Mouse (Mus musculus): ENCODE data around the gene Pgap1. TPM values are rescaled to one million over a fixed set of nuclear protein-coding genes. Genes with fewer than 3 reads are reported as not detected.

Pgap1 gene
- polyA plus RNA-seq, 1 experiment from 2014 or later = 34.1 TPM

DNA sequence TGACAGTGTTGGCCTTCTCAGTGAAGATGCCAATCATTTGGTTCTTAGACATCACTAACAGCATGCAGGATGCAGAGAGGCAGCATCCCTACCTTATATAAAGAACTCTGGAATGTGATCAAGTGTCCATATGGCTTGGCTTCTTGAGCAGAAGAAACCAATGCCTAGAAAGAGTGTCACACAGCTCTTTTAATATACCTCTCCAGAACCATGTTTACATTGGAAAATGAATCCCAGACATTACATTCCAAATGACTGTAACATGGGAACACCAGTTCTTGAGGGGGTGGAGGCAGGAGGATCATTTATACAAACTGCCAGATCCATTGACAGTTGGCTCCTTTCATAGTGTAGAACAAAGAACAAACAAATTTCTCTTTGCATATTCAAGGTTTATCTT lies 88.8 kb downstream of the Pgap1 start:
- no peak overlapping the region for H3K4me3 ChIP-seq (ENCODE audit: inconsistent target)
- H3K27ac ChIP-seq = no peak overlapping the region
- H3K79me2 ChIP-seq (ENCODE audit: inconsistent target) = no peaks in the 10 kb centered on the region
- no peaks in the 10 kb centered on the region for H3K36me3 ChIP-seq (ENCODE audit: inconsistent target)

DNA sequence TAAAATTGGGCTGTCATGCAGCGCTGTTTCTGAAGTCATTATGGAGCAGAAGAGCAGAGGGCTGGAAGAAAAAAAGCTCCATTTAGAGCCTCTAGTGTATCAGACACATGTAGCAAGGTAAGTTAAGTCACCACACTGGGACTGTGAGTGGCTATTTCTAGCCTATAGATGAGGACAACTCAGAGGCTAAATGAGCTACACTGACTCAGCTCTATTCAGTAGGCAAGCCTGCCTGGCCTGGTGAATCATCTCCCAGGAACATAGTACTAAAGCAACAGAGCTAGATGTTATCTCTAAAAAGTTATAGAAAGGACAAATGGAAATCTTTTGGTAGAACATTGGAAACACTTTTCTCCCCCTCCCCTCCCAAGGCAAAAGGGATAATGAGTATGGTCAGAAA lies 90.1 kb downstream of the Pgap1 start:
- WGBS (ENCODE audit: missing documents) = 100% methylated on average over 1 of the region's 1 CpGs
- no peaks in the 10 kb centered on the region for H3K79me2 ChIP-seq (ENCODE audit: inconsistent target)
- no peaks in the 10 kb centered on the region for H3K36me3 ChIP-seq (ENCODE audit: inconsistent target)
- no peak overlapping the region for H3K27ac ChIP-seq
- no peak overlapping the region for H3K4me3 ChIP-seq (ENCODE audit: inconsistent target)

DNA sequence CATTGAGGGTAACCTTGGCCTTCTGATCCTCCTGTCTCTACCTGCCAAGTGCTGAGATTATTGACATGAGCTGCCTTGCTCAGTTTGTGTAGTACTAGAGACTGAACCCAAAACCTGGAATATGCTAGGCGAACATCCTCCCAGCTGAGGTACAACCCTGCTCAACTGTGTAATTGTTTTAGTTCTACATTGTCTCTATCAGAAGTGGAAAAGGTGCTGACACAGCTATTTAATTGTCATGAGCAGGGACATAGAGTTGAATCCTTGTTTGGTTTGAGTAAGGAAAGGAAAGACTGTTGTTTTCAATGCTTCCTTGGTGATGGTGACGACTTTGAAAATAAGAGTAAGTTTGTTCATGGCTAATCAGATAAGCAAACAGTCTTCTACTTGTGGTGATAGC lies 105.4 kb downstream of the Pgap1 start:
- no peaks in the 10 kb centered on the region for H3K79me2 ChIP-seq (ENCODE audit: inconsistent target)
- no peak overlapping the region for H3K4me3 ChIP-seq (ENCODE audit: inconsistent target)
- WGBS (ENCODE audit: missing documents) = 100% methylated on average over 2 of the region's 2 CpGs
- no peaks in the 10 kb centered on the region for H3K36me3 ChIP-seq (ENCODE audit: inconsistent target)
- no peak overlapping the region for H3K27ac ChIP-seq

DNA sequence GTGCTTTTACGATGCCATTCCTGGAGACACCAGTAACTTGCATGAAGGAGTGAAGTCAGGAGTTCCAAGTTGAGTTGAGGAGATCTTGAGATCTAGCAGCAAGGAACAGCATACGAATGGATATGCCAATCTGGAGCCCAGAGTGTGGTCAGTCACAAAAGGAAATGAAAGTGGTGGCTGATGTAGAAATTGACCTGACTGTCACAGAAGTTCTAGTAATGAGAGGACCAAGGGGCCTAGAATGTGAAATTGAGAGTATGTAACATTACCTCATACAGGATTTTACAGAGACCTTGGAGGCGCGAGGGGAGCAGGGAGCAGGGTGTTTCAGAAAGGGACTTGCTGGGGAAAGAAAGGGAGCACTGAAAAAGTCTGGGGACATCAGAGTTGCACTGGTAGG lies 108.7 kb downstream of the Pgap1 start:
- Histone ChIP-seq H3K36me3 (ENCODE audit: inconsistent target) (no peaks in the 10 kb centered on the region), H3K4me3 (ENCODE audit: inconsistent target) (no peak overlapping the region), H3K79me2 (ENCODE audit: inconsistent target) (no peaks in the 10 kb centered on the region), H3K27ac (no peak overlapping the region)
- 41% methylated on average over 4 of the region's 4 CpGs for WGBS (ENCODE audit: missing documents)

DNA sequence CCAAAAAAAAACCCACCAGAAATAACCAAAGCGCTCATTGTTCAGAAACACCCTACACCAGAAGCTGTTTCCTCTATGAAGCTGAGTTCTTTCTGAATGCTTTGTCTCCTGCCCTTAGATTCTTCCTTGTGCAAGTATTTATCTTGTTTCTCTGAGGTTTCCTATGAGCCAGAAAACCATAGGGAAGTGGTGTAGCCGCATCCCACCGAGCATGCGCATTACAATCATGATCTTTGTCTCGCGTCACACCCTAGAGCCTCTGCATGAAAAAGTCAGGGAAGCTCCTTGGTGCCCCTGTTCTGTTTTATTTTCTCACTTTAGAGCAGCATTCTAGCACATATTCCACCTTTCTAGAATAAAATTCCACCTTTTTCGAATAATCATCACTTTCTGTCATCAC lies 113.8 kb downstream of the Pgap1 start:
- H3K27ac ChIP-seq = no peak overlapping the region
- WGBS (ENCODE audit: missing documents) = 38% methylated on average over 7 of the region's 7 CpGs
- H3K36me3 ChIP-seq (ENCODE audit: inconsistent target) = no peaks in the 10 kb centered on the region
- peaks cover under 1% of the 10 kb centered on the region; the same call in 1 of the 2 replicates for H3K79me2 ChIP-seq (ENCODE audit: inconsistent target)
- H3K4me3 ChIP-seq (ENCODE audit: inconsistent target) = no peak overlapping the region

GRCm38 (mm10) chr1:54439080-54439476 lies 118.4 kb downstream of the Pgap1 start:
- Histone ChIP-seq H3K4me3 (ENCODE audit: inconsistent target) (peak overlapping the region; percentile 96; the same call in 1 of the 2 replicates), H3K79me2 (ENCODE audit: inconsistent target) (peaks cover 13% of the 10 kb centered on the region; the same call in 1 of the 2 replicates), H3K27ac (no peak overlapping the region), H3K36me3 (ENCODE audit: inconsistent target) (no peaks in the 10 kb centered on the region)
- WGBS (ENCODE audit: missing documents) = 58% methylated on average over 3 of the region's 3 CpGs

DNA sequence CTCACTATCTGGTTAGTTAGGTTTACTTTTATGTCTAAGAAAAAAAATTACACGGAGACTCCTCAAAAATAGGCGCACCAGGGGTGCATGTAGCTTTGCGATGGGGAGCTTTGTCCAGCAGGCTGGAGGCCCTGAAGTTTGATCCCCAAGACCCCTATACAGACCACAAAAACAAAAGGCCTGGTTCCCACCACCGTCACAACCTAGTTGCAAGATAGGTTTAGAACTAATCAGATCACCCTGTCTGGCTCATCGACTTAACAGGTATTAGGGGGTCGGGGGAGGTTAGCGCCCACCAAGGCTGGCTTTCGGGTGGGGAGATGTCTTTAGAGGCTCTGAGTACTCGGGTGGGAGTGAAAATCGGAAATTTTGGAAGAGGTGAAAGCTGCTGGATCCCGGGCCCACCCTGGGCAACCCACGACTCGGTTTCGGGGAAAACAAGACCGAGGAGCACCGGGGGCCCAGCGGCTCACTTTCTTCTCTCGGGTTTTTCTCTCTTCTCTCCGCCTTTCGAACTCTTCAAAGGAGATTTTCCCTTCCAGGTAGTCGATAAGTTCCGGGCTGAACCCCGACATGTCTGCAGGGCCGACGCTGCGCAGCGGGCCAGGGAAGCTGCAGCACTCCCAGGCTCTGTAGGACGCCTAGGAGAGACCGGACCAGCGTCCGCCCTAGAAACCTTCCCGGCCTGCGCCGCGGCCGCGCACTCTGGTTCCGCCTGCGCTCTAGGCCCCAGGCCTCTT lies 119.0 kb downstream of the Pgap1 start, which contains the start of gene Gtf3c3:
Gene Gtf3c3 (minus strand): TSS at position 632 of the 740 bp plus-strand sequence.
- Histone ChIP-seq H3K27ac (peak within 1 kb of the TSS; percentile 41), H3K36me3 (ENCODE audit: inconsistent target) (0 out of 2 replicates have a peak, but pooled peaks cover 6% of the 10 kb centered on the region)
- WGBS (ENCODE audit: missing documents) = 3% methylated on average over 37 of the region's 39 CpGs

More for the DNA sequence above, 119.0 kb downstream of the Pgap1 start, which contains the start of gene Gtf3c3:
- Histone ChIP-seq H3K79me2 (ENCODE audit: inconsistent target) (peaks cover 13% of the 10 kb centered on the region; the same call in 1 of the 2 replicates), H3K4me3 (ENCODE audit: inconsistent target) (peak within 1 kb of the TSS; percentile 96)

Other genes starting within 250 kb of the Pgap1 start
- 10.3 to 13.2 TPM (median 11.8 TPM) in 3 replicates for gene Gtf3c3, start 118.7 kb downstream of the Pgap1 start, polyA plus RNA-seq (2018)